Mouse (Mus musculus): ENCODE results near the gene Bbs1.
"Not testable (repeated sequence)": the region's sequence is repeated elsewhere in the genome, so short reads cannot be mapped to it uniquely, and the experiment has no call there.

The Bbs1 gene

DNA sequence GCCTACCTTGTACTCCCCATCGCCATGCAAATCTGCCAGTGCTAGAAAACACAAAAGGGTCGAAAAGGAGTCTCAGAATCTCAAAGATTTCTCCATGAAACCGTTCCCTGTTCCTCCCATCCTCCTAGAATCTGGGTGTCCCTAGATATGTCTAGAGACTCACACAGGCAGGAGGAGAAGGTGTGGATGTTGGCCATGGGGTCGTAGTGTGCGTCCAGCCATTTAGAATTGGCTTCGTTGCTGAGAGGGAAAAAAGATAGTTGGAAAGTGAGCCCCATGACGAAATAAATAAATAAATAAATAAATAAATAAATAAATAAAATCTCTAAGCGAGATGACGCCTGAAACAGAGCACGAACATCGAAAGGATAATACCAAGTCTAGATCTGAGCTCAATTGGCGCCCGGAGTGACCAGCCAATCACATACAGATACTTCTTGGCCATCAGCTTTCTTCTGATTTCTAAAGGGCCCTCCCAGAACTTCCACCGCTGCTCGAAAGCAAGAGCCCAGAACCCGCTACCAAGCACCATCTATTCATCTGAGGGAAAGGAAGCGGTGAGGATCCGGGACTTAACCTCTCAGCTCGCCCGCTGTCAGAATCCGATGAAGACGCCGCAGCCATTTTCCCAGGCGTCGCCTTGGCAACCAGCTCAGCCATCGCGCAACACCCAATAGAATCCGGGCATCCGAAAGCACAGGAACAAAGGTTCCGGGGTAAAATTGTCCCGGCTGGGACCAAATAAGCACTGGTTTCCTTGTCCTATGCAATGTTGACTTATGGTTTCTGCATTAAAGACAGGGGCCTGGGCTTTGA, at the start of gene Bbs1:
TSS of gene Bbs1 (minus strand) at position 650 of the 816 bp plus-strand sequence.
- peak; percentile 76 to 87 for DNase-seq (ENCODE audit: low spot score in 2 of 2)

GRCm38 (mm10) chr19:4948641-4949040, 42.2 kb upstream of the Bbs1 start:
- DNase-seq (ENCODE audit: low spot score in 2 of 2), result not testable (repeated sequence)

DNA sequence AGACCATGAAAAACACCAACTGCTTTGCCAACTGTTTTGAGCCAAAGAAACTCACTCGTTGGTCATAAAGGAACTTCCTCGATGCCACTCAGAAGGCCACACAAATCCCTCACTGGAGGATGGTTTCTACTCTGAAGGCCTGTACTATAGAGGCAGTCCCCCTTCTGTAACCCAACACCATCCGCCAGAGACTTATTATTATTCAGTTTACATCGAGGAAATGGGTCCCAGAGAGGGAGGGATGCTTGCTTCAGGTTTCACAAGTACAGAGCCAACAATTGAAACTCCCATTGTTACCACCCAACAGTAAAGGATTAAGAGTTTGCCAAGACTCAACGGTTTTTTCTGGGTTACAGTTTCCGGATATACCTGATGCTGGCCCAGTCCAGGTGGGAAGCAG, 39.1 kb upstream of the Bbs1 start:
- no peak for DNase-seq (ENCODE audit: low spot score in 2 of 2)

DNA sequence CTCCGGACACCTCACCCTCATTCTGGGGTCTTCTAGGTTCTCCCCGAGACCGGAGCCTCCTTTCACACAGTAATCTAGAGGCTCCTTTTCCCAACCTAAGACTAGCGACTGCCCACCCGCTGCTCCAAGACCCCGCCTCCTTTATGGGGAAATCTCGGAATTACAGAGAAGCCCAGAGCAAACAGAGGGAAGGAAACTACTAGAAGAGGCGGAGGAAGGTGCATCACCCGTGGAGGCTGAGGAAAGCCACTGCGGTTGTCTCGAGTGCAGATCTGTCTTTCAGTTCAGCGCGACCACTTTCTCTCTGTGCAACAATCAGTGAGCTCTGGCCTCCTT, 36.8 kb upstream of the Bbs1 start:
- DNase-seq (ENCODE audit: low spot score in 2 of 2), result no peak

DNA sequence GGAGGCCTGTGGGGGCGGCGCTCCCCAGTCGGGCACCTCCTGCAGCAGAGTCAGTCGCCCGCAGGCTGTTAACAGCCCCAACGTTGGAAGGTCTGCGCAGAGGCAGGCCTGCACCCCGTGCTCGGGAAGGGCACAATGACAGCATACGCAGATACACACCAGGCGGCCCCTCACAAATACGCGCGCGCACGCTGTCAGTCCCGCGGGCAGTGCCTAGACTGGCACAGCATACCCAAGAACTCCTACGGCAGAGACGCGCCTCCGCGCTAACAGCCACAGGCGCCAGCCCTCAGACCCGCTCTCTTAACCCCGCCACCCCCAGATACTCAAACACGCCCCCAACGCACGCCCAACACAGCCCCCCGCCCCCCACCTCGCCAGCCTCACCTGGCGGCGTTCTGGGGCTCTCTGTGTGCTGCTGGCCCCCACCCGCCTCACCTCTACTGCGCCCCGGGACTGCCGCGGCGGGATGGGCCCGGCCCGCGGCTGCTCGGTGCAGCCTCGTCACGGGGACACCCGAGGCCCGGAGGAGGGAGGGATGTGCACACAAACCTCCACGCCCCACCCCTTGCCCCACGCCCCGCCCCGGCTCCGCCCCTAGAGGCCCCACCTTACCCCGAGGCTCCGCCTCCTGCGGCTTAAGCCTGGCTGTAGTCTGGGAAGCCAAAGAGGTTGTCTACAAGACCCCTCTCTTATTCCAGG, 36.3 kb upstream of the Bbs1 start, which contains the start of gene Peli3:
TSS of gene Peli3 (minus strand) at position 577 of the 702 bp plus-strand sequence.
- DNase-seq (ENCODE audit: low spot score in 2 of 2), result peak; percentile 63 to 86

DNA sequence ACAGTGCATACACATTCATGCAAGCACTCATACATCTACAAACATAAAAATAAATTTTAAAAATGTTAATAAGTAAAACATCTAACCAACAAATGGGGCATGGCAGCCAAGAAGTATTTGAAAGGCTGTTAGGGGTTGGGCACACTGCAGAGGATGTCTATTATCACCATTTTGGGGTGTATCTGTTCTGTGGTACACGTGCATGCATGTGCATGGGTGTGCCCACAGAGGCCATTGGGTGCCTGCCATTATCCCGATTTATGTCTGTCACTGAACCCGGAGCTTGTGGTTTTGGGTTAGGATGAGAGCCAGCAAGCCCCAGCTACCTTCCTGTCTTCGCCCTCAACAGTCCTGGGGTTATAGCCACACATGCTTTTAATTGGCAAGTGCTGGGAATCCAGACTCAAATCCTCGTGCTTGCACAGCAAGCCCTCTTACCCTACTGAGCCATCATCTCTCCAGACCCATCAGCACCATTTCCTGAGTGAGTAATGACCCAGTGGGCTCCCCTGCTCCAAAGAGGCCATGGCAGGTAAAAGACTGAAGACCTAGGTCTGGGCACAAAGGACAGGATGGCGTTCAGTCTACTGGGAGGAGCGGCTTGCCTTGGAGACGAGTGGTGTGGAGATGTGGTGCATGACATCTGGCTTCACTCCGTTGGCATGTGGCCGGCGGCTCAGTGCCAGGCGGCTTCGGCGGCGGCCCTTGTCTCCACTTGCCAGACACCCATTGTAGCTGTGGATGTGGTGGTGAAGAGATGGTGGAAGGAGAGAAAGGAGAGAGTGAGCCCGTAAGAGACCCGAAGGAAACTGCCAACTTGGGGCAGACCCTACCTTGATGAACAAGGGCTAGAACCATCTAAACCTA, 31.2 kb upstream of the Bbs1 start:
- DNase-seq (ENCODE audit: low spot score in 2 of 2), result no peak

DNA sequence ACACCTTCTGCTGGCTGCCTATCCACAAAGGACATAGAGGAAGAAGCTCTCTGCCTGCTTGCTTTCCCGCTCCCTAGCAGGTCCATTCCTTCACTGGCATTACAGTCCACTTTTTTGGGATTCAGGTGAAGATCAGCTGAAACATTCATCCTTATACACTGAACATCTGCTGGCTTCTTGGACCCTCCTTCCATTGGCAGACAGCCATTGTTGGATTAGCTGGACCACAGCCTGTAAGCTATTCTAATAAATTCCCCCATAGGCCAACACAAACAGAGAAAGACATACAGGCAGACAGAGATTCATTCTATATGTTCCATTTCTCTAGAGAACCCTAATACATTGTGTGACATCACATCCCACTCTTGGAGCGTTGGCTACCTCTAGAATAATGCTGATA, 30.5 kb upstream of the Bbs1 start:
- no peak for DNase-seq (ENCODE audit: low spot score in 2 of 2)

DNA sequence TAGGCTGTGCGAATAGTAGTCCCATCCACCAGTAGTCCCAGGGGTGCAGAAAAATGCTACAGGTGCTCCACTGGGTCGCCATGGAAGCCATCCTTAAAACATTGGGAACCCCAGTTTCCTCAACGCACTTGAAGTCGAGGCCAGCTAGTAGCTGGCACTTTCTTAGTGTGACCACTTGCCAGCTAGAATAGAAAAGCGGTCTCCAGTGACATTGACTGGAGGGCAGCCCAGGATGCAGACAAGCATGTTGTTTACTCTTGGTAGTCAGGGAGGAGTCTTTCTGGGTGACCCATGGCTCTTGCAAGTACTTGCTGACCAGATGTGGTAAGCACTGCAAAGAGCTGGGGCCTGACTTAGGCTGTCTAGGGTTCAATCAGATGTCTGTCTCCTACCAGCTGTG, 22.4 kb upstream of the Bbs1 start:
- DNase-seq (ENCODE audit: low spot score in 2 of 2), result no peak

- DNase-seq (ENCODE audit: low spot score in 2 of 2), result peak; percentile 93 to 100
Measured at GRCm38 (mm10) chr19:4927904-4928531, 21.6 kb upstream of the Bbs1 start, which contains the start of gene Dpp3. Dpp3 (minus strand) TSS chr19:4928287.

GRCm38 (mm10) chr19:4925121-4925860, 18.9 kb upstream of the Bbs1 start:
- DNase-seq (ENCODE audit: low spot score in 2 of 2), result no peak

DNA sequence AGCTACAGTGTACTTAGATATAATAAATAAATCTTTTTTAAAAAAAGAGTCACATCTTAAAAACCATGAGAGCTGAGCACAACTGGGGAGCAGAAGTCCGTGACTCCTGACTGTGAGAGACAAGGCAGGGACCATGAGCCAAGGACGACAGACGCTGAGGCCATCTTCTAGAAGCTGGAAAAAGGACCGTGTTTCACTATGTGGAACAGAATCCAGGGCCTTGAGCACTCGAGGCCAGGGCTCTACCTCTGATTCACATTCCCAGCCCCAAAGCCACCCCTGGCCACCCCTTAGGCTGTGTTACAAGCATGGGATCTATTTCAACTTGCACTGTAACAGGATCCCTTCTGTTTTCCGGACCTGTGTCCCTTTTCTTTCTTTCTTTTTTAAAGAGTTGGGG, 13.2 kb upstream of the Bbs1 start:
- no peak for DNase-seq (ENCODE audit: low spot score in 2 of 2)

DNA sequence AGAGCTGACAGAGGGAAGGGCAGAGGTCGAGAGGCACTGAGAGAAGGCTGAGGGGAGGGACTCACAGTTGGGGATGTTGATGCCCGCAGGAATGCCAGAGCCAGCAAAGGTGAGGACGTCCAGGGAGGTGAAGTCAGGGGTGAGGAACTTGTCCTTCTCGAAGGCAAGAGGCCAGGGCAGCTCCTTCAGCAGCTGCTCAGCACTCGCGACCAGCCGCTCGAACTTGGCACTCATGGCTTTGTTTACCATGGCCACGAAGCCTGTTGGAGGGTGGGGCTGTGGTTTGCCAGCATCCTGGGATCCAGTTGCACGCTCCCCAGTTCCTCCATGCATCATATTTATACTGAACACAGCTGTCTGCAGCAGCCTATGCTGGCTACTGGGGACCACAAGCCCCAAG, 10.4 kb upstream of the Bbs1 start:
- DNase-seq (ENCODE audit: low spot score in 2 of 2), result no peak

DNA sequence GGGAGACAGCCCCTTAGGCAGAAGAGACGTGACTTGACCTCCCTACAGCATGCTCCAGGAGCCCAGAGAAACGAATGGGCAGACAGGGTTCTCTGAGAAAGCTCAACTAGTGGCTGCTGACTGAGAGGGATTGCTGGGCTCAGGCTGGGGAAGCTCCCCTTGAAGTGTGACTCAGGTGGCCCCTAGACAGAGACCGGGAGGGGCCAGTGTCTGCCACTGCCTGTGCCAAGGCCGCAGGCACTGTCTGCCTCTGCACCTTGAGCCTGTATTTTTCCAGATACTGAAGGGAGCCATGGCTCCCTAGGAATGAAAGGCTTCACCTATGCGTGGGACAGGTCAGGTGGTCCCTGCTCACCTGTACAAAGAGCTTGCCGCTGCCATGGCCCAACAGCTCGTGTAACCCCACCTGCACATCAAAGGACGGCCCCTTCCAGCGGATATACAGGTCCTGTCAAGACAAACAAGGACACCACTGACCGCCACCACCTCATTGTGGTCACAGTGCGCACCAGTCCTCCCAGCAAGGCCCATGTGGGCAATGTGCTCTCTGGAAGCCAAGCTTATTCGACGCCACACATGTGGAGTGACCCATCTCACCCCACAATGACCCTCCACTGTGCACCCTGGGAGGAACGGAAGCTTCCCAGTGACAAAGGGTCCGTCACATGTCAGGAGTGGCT, 9.6 kb upstream of the Bbs1 start:
- DNase-seq (ENCODE audit: low spot score in 2 of 2), result no peak

DNA sequence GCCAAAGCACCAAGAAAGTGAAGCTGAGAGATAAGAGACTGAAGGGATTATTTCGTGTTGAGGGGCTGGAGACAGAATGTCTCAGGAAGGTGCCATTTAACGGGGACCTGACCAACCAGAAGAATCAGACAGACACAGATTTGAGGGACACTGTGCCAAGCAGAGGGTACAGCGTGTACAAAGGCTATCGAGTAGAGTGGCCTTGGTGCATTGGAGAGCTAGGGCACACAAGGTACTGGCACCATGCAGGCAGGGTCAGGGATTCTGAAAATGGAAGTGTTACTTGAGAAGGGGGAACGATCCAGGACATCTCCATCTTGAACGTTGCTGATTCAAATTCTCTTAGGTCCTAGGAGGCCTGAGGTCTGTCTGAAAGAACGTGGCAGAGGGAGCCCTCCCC, 2.9 kb upstream of the Bbs1 start:
- DNase-seq (ENCODE audit: low spot score in 2 of 2), result no peak

DNA sequence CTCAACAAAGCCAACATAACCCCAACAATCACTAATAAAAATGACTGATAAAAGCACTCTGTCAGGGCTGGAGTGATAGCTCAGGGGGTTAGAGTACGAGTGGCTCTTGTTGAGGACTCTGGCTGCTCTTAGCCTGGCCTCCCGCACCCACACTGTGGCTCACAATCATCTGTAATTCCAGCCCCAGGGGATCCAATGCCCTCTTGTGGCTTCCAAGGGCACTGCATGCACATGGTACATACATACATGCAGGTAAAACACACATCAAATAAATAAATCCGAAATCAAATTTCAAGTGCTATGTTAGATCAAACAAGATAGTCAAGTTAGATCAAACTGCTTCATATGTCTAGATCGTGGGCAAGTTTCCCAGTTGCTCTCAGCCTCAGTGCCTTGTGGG, 1.7 kb upstream of the Bbs1 start:
- DNase-seq (ENCODE audit: low spot score in 2 of 2), result peak; percentile 46 to 74

- DNase-seq (ENCODE audit: low spot score in 2 of 2), result no peak
Measured at GRCm38 (mm10) chr19:4899888-4900287, 6.5 kb downstream of the Bbs1 start.

DNA sequence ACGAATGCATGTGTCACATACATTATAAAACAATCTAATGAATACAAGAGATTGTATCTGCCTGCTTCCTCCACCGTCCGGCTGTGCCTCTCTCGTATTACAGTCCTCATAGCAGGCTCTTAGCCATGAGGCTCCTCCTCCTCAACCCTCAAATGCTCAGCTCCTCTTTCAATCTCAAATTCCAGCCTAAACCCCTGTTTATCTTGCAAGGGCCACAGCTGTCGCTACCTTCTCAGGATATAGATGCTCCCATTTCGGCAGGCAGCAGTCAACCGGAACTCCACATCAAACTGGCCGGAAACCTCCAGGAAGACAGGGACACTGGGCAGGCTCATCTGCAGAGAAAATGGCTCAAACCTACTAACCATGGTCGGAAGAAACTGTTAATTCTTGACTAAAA, 7.5 kb downstream of the Bbs1 start:
- no peak for DNase-seq (ENCODE audit: low spot score in 2 of 2)

DNA sequence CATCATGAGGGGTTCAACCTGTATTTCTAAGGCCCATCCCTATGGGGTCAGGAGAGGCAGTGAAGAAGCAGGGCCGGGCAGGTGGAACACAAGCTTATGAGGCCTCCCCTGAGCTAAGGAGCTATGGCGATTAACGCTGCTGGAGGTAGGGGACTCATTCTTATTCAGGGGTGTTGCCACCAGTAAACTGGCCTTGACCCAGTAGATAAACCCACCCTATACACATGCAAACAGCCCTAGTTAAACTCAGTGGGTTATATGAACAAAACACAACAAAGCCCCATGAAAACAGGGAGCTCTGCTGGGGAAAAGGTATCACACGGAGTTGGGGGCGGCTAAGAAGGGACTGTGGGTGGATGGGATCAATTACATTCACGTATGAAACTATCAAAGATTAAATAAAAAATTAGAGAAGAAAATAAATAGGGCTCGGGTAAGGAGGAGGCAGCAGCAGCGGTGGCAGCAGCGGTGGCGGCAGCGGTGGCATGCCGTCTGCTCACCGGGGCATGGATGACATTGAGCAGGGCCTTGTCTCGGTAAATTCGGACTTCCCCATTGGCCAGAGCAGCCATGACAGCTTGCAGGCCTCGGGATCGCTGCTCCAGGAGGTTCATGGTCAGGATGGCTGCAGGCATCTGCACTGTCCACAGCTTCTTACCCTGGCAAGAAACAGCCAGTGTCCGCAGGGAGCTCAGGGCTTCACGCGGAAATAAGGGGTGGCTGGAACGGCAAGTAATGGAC, 9.5 kb downstream of the Bbs1 start:
- no peak for DNase-seq (ENCODE audit: low spot score in 2 of 2)

GRCm38 (mm10) chr19:4891798-4892197, 14.6 kb downstream of the Bbs1 start:
- peak in 1 of 2 experiments; percentile 60 for DNase-seq (ENCODE audit: low spot score in 2 of 2)

GRCm38 (mm10) chr19:4889791-4890190, 16.6 kb downstream of the Bbs1 start:
- DNase-seq (ENCODE audit: low spot score in 2 of 2), result no peak
